Mouse (Mus musculus) embryonic facial prominence, embryonic 15.5 days (tissue): ENCODE measurements at regions not wholly inside any gene's neighbourhood (a gene's known extent, or its start where the extent isn't known, plus 50 kb on each side); places are given as distances from the start of the nearest gene placed in this dataset.

Experiments
- ATAC-seq: fragments of 200-750 bp; cut with Nextera tagmentation; 2 replicates; pipeline ENCODE4 v1.8.0; 2017; ENCODE audit warnings: low read depth, moderate TSS enrichment; ENCODE audit not compliant: insufficient number of reproducible peaks, low FRiP score, low TSS enrichment
- H3K27ac ChIP-seq: fragments of 300-500 bp; sonication (generic); replicated peaks from 2 replicates; pipeline ENCODE4 v1.5.1; 2015; ENCODE audit warnings: mild to moderate bottlenecking, inconsistent platforms
- H3K27me3 ChIP-seq: fragments of 300-500 bp; sonication (generic); 2 replicates; pipeline ENCODE4 v1.6.1; 2015; ENCODE audit warnings: inconsistent platforms
- H3K36me3 ChIP-seq: fragments of 300-500 bp; sonication (generic); 2 replicates; pipeline ENCODE4 v1.6.1; 2015; ENCODE audit warnings: mild to moderate bottlenecking, inconsistent platforms
- H3K4me1 ChIP-seq: fragments of 300-500 bp; sonication (generic); 2 replicates; pipeline ENCODE4 v1.6.1; 2015; ENCODE audit warnings: inconsistent platforms
- H3K4me2 ChIP-seq: fragments of 300-500 bp; sonication (generic); replicated peaks from 2 replicates; pipeline ENCODE4 v1.6.1; 2015; ENCODE audit warnings: mild to moderate bottlenecking, inconsistent platforms
- H3K4me3 ChIP-seq: fragments of 300-500 bp; sonication (generic); replicated peaks from 2 replicates; pipeline ENCODE4 v1.5.1; 2015; ENCODE audit warnings: mild to moderate bottlenecking, inconsistent platforms
- H3K9ac ChIP-seq: fragments of 300-500 bp; sonication (generic); 2 replicates; pipeline ENCODE4 v1.6.1; 2015; ENCODE audit warnings: inconsistent platforms
- H3K9me3 ChIP-seq: fragments of 300-500 bp; sonication (generic); replicated peaks from 2 replicates; pipeline ENCODE4 v1.6.1; 2016; ENCODE audit warnings: inconsistent platforms
- WGBS: fragments of 180-500 bp; shearing (Covaris S2); methylation state at CpG from one replicate; pipeline ENCODE4 v1.1.7; 2015; 5-methylcytosine and 5-hydroxymethylcytosine counted together

- Histone ChIP-seq H3K9me3 (no peaks in the 10 kb centered on the region), H3K27me3 (no peaks in the 10 kb centered on the region), H3K4me3 (no peak overlapping the region), H3K27ac (no peak overlapping the region), H3K9ac (no peak overlapping the region), H3K4me1 (no peaks in the 10 kb centered on the region), H3K4me2 (no peak overlapping the region), H3K36me3 (no peaks in the 10 kb centered on the region)
- 87% methylated on average over 6 of the region's 6 CpGs for WGBS
- ATAC-seq: no peak
Measured at GRCm38 (mm10) chr1:137588304-137589300, 586.9 kb downstream of the Ptprc start.

GRCm38 (mm10) chr1:137587481-137588228 is 587.9 kb downstream of the Ptprc start:
- Histone ChIP-seq H3K4me1 (no peaks in the 10 kb centered on the region), H3K27ac (no peak overlapping the region), H3K9ac (no peak overlapping the region), H3K27me3 (no peaks in the 10 kb centered on the region), H3K4me2 (no peak overlapping the region), H3K36me3 (no peaks in the 10 kb centered on the region), H3K4me3 (no peak overlapping the region), H3K9me3 (no peaks in the 10 kb centered on the region)
- WGBS: 87% methylated on average over 12 of the region's 12 CpGs
- ATAC-seq: no peak

GRCm38 (mm10) chr1:137584696-137585095 is 590.8 kb downstream of the Ptprc start:
- ATAC-seq: no peak
- no peaks in the 10 kb centered on the region for H3K27me3 ChIP-seq
- H3K4me3 ChIP-seq: no peak overlapping the region
- no peak overlapping the region for H3K27ac ChIP-seq
- H3K9ac ChIP-seq: no peak overlapping the region
- no peaks in the 10 kb centered on the region for H3K4me1 ChIP-seq
- H3K36me3 ChIP-seq: no peaks in the 10 kb centered on the region
- no peaks in the 10 kb centered on the region for H3K9me3 ChIP-seq
- no peak overlapping the region for H3K4me2 ChIP-seq
- WGBS: 74% methylated on average over 6 of the region's 6 CpGs

GRCm38 (mm10) chr1:137584104-137584675 is 591.3 kb downstream of the Ptprc start:
- 84% methylated on average over 13 of the region's 13 CpGs for WGBS
- no peak overlapping the region for H3K4me3 ChIP-seq
- no peak overlapping the region for H3K27ac ChIP-seq
- H3K9me3 ChIP-seq: no peaks in the 10 kb centered on the region
- H3K27me3 ChIP-seq: no peaks in the 10 kb centered on the region
- no peaks in the 10 kb centered on the region for H3K4me1 ChIP-seq
- no peaks in the 10 kb centered on the region for H3K36me3 ChIP-seq
- H3K9ac ChIP-seq: no peak overlapping the region
- H3K4me2 ChIP-seq: no peak overlapping the region
- ATAC-seq: no peak

GRCm38 (mm10) chr1:137577639-137578038 is 597.9 kb downstream of the Ptprc start:
- WGBS: 48% methylated on average over 1 of the region's 1 CpGs

GRCm38 (mm10) chr1:137576174-137576573 is 599.3 kb downstream of the Ptprc start:
- 0 out of 2 replicates have a peak, but pooled peaks cover 2% of the 10 kb centered on the region for H3K4me1 ChIP-seq
- 72% methylated on average over 9 of the region's 9 CpGs for WGBS
- H3K4me3 ChIP-seq: no peak overlapping the region
- no peak overlapping the region for H3K4me2 ChIP-seq
- no peaks in the 10 kb centered on the region for H3K27me3 ChIP-seq
- no peaks in the 10 kb centered on the region for H3K9me3 ChIP-seq
- no peak overlapping the region for H3K9ac ChIP-seq
- no peak for ATAC-seq
- H3K36me3 ChIP-seq: no peaks in the 10 kb centered on the region
- H3K27ac ChIP-seq: no peak overlapping the region

More at GRCm38 (mm10) chr1:137577639-137578038, 597.9 kb downstream of the Ptprc start:
- ATAC-seq: no peak
- H3K4me1 ChIP-seq: no peaks in the 10 kb centered on the region
- H3K27me3 ChIP-seq: no peaks in the 10 kb centered on the region
- H3K4me2 ChIP-seq: no peak overlapping the region
- H3K9ac ChIP-seq: no peak overlapping the region
- no peak overlapping the region for H3K27ac ChIP-seq
- no peaks in the 10 kb centered on the region for H3K36me3 ChIP-seq
- no peaks in the 10 kb centered on the region for H3K9me3 ChIP-seq
- H3K4me3 ChIP-seq: no peak overlapping the region

- no peak overlapping the region for H3K4me2 ChIP-seq
- ATAC-seq: no peak
- no peak overlapping the region for H3K27ac ChIP-seq
Measured at GRCm38 (mm10) chr1:137575380-137575779, 600.1 kb downstream of the Ptprc start.

GRCm38 (mm10) chr1:137571905-137572865 is 603.3 kb downstream of the Ptprc start:
- ATAC-seq: no peak
- Histone ChIP-seq H3K4me1 (0 out of 2 replicates have a peak, but pooled peaks cover 2% of the 10 kb centered on the region), H3K4me3 (no peak overlapping the region), H3K27me3 (no peaks in the 10 kb centered on the region), H3K9me3 (no peaks in the 10 kb centered on the region), H3K9ac (no peak overlapping the region), H3K36me3 (no peaks in the 10 kb centered on the region), H3K4me2 (no peak overlapping the region), H3K27ac (no peak overlapping the region)
- WGBS: 60% methylated on average over 6 of the region's 6 CpGs

More at GRCm38 (mm10) chr1:137575380-137575779, 600.1 kb downstream of the Ptprc start:
- no peaks in the 10 kb centered on the region for H3K36me3 ChIP-seq
- H3K4me1 ChIP-seq: 0 out of 2 replicates have a peak, but pooled peaks cover 2% of the 10 kb centered on the region
- no peaks in the 10 kb centered on the region for H3K27me3 ChIP-seq
- H3K9ac ChIP-seq: no peak overlapping the region
- no peaks in the 10 kb centered on the region for H3K9me3 ChIP-seq
- H3K4me3 ChIP-seq: no peak overlapping the region

GRCm38 (mm10) chr1:137571190-137571904 is 604.2 kb downstream of the Ptprc start:
- Histone ChIP-seq H3K36me3 (no peaks in the 10 kb centered on the region), H3K9ac (no peak overlapping the region), H3K4me3 (no peak overlapping the region), H3K9me3 (no peaks in the 10 kb centered on the region), H3K27ac (no peak overlapping the region), H3K27me3 (no peaks in the 10 kb centered on the region), H3K4me2 (no peak overlapping the region), H3K4me1 (0 out of 2 replicates have a peak, but pooled peaks cover 2% of the 10 kb centered on the region)
- no peak for ATAC-seq
- 57% methylated on average over 4 of the region's 4 CpGs for WGBS

GRCm38 (mm10) chr1:137567526-137567925 is 607.3 kb upstream of the Nr5a2 start:
- no peaks in the 10 kb centered on the region for H3K36me3 ChIP-seq
- 94% methylated on average over 1 of the region's 1 CpGs for WGBS
- no peak overlapping the region for H3K27ac ChIP-seq
- H3K27me3 ChIP-seq: no peaks in the 10 kb centered on the region
- no peak overlapping the region for H3K4me3 ChIP-seq
- no peak for ATAC-seq
- H3K9ac ChIP-seq: no peak overlapping the region
- 0 out of 2 replicates have a peak, but pooled peaks cover 10% of the 10 kb centered on the region for H3K4me1 ChIP-seq
- H3K9me3 ChIP-seq: no peaks in the 10 kb centered on the region
- no peak overlapping the region for H3K4me2 ChIP-seq
